ENCODE assay signal across 9 mouse cellular contexts in the genomic region with DNA sequence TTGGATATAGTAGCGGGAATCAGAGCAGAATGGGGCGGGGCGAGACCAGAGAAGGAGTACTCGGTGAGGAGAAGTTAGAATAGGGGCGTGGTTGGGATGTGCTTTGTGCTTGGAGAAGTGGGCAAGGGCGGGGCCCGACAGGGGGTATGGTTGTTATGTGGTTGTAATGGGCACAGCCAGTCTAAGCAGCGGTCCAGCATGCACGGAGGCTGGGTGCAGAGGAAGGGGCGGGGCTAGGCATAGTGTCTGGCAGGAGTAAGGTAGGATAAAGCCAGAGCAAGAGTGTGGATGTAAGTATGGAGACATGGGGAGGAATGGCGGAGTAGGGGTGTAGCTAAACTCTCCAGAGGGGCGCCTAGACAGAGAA. TPM values are rescaled to one million over a fixed set of nuclear protein-coding genes. Genes with fewer than 3 reads are reported as not detected.
DNase-seq lines count a peak whose midpoint lies in the region; ATAC-seq and TF ChIP-seq lines count a peak whose summit lies in the region.
"Had no signal": no experiment of that assay in that cellular context is flagged by ENCODE, and none has a peak within 500 bp of the region (broad histone marks: within the 10 kb centered on the region; RNA-seq: fewer than 3 reads in every experiment).

No protein-coding gene starts in this region.

- peak overlapping the region; percentile 92 for H3K4me2 ChIP-seq in limb, embryonic 13.5 days (replicated peaks)
- peak overlapping the region; percentile 96 for H3K4me2 ChIP-seq in stomach, embryonic 15.5 days

- H3K27me3 ChIP-seq in cerebellum, adult 2 months (ENCODE audit: control insufficient read depth, insufficient read depth, low read length): no peaks in the 10 kb centered on the region
- H3K27me3 ChIP-seq in spleen, adult 2 months (ENCODE audit: control insufficient read depth, insufficient read depth, low read length): peaks cover 4% of the 10 kb centered on the region; the same call in 1 of the 2 replicates
- H3K27me3 ChIP-seq in limb, embryonic 13.5 days: peaks cover 31% of the 10 kb centered on the region
- 0 out of 2 replicates have a peak, but pooled peaks cover 7% of the 10 kb centered on the region for H3K27me3 ChIP-seq in stomach, embryonic 15.5 days (replicated peaks)

- no peak overlapping the region for H3K27ac ChIP-seq in cerebellum, adult 2 months (ENCODE audit: insufficient read depth, low read length)
- no peak overlapping the region for H3K27ac ChIP-seq in spleen, adult 2 months (ENCODE audit: insufficient read depth, low read length)
- no peak overlapping the region for H3K27ac ChIP-seq in limb, embryonic 13.5 days
- H3K27ac ChIP-seq in stomach, embryonic 15.5 days: no peak overlapping the region

- 9% methylated on average over 12 of the region's 12 CpGs for WGBS in cerebellum, adult 2 months
- 5% methylated on average over 12 of the region's 12 CpGs for WGBS in spleen, adult 2 months
- WGBS in limb, embryonic 13.5 days: under 1% methylated on average over 12 of the region's 12 CpGs
- 3% methylated on average over 12 of the region's 12 CpGs for WGBS in stomach, embryonic 15.5 days

- H3K9ac ChIP-seq in limb, embryonic 13.5 days: no peak overlapping the region
- H3K9ac ChIP-seq in stomach, embryonic 15.5 days: no peak overlapping the region

- no peaks in the 10 kb centered on the region for H3K9me3 ChIP-seq in limb, embryonic 13.5 days
- H3K9me3 ChIP-seq in stomach, embryonic 15.5 days: no peaks in the 10 kb centered on the region

- peak overlapping the region; percentile 59 for H3K4me3 ChIP-seq in cerebellum, adult 2 months (replicated peaks; ENCODE audit: insufficient read depth, low read depth, low read length)
- peak overlapping the region; percentile 46; the same call in 1 of the 2 replicates for H3K4me3 ChIP-seq in spleen, adult 2 months (ENCODE audit: extremely low read depth, insufficient read depth, insufficient read length)
- peak overlapping the region; percentile 52 for H3K4me3 ChIP-seq in limb, embryonic 13.5 days
- H3K4me3 ChIP-seq in stomach, embryonic 15.5 days (replicated peaks): peak overlapping the region; percentile 45

- peaks cover 13% of the 10 kb centered on the region for H3K4me1 ChIP-seq in cerebellum, adult 2 months (ENCODE audit: control insufficient read depth, insufficient read depth, low read length)
- H3K4me1 ChIP-seq in spleen, adult 2 months (ENCODE audit: control insufficient read depth, insufficient read depth, insufficient read length): peaks cover 9% of the 10 kb centered on the region; the same call in 1 of the 2 replicates
- H3K4me1 ChIP-seq in limb, embryonic 13.5 days: peaks cover 11% of the 10 kb centered on the region
- H3K4me1 ChIP-seq in stomach, embryonic 15.5 days: peaks cover 13% of the 10 kb centered on the region; the same call in 1 of the 2 replicates

- ATAC-seq in limb, embryonic 13.5 days (ENCODE audit: low FRiP score, low read depth): peak; percentile 74
- ATAC-seq in stomach, embryonic 15.5 days (ENCODE audit: insufficient read depth, low FRiP score, low read depth): no peak

- no peaks in the 10 kb centered on the region for H3K36me3 ChIP-seq in spleen, adult 2 months (ENCODE audit: control insufficient read depth, insufficient read depth, low read length)
- H3K36me3 ChIP-seq in limb, embryonic 13.5 days: no peaks in the 10 kb centered on the region
- no peaks in the 10 kb centered on the region for H3K36me3 ChIP-seq in stomach, embryonic 15.5 days

- no peak for TF ChIP-seq POLR2A in cerebellum, adult 2 months (IDR thresholded peaks at IDR 0.05; ENCODE audit: borderline replicate concordance, insufficient read depth, low read length)
- TF ChIP-seq POLR2A in spleen, adult 2 months (IDR thresholded peaks at IDR 0.05; ENCODE audit: low read depth, low read length): no peak

- no peak for DNase-seq in cerebellum, adult 2 months
- no peak for DNase-seq in cerebellum, postnatal 25 days
- no peak for DNase-seq in spleen, adult 2 months (ENCODE audit: low read depth in 1 of 2, low spot score in 2 of 2)
- DNase-seq in spleen, postnatal 36 days (ENCODE audit: low spot score in 2 of 2): no peak
- DNase-seq in T-cell, adult 2 months (ENCODE audit: low spot score): no peak
- no peak for DNase-seq in ovary, postnatal 10 days (ENCODE audit: low spot score)

- TF ChIP-seq CTCF in cerebellum, adult 2 months (IDR thresholded peaks at IDR 0.05; ENCODE audit: borderline replicate concordance, insufficient read depth, low read depth, low read length): no peak
- no peak for TF ChIP-seq CTCF in spleen, adult 2 months (IDR thresholded peaks at IDR 0.05; ENCODE audit: extremely low read depth, insufficient read depth, insufficient read length, insufficient replicate concordance)

RNA-seq across cellular contexts. Expression of a gene that starts 28.8 kb away (rescaled TPM):
- polyA plus RNA-seq in cerebellum, adult 2 months (2012; rRNA removed): 123 and 131 TPM in 2 replicates
- 0.05 and 0.06 TPM in 2 replicates for polyA plus RNA-seq in spleen, adult 2 months (2012; rRNA removed)
- 0.19 and 0.38 TPM in 2 replicates for polyA plus RNA-seq in limb, embryonic 13.5 days (2015; fragmentation: Nextera tagmentation; extraction: Ambion mirVana)
- 2.9 and 4.2 TPM in 2 replicates for polyA plus RNA-seq in stomach, embryonic 15.5 days (2015; fragmentation: Nextera tagmentation; extraction: Ambion mirVana)
- polyA plus RNA-seq: liver, adult 2 months had no signal

RNA-seq across cellular contexts. Expression of a gene that starts 52.2 kb away (rescaled TPM):
- 42.9 and 49.2 TPM in 2 replicates for polyA plus RNA-seq in cerebellum, adult 2 months (2012; rRNA removed)
- polyA plus RNA-seq in spleen, adult 2 months (2012; rRNA removed): 34.0 and 70.5 TPM in 2 replicates
- polyA plus RNA-seq in limb, embryonic 13.5 days (2015; fragmentation: Nextera tagmentation; extraction: Ambion mirVana): 134 and 150 TPM in 2 replicates
- 291 and 451 TPM in 2 replicates for polyA plus RNA-seq in stomach, embryonic 15.5 days (2015; fragmentation: Nextera tagmentation; extraction: Ambion mirVana)

RNA-seq across cellular contexts. Expression of a gene that starts 57.2 kb away (rescaled TPM):
- polyA plus RNA-seq in cerebellum, adult 2 months (2012; rRNA removed): 676 and 703 TPM in 2 replicates
- 200 and 320 TPM in 2 replicates for polyA plus RNA-seq in spleen, adult 2 months (2012; rRNA removed)
- polyA plus RNA-seq in limb, embryonic 13.5 days (2015; fragmentation: Nextera tagmentation; extraction: Ambion mirVana): 449 and 457 TPM in 2 replicates
- 496 and 553 TPM in 2 replicates for polyA plus RNA-seq in stomach, embryonic 15.5 days (2015; fragmentation: Nextera tagmentation; extraction: Ambion mirVana)

RNA-seq across cellular contexts. Expression of a gene that starts 57.3 kb away (rescaled TPM):
- 0.26 and 0.62 TPM in 2 replicates for polyA plus RNA-seq in cerebellum, adult 2 months (2012; rRNA removed)
- polyA plus RNA-seq in spleen, adult 2 months (2012; rRNA removed): not detected in 2 replicates
- 0.37 TPM in 1 of 2 replicates, not detected in the other for polyA plus RNA-seq in limb, embryonic 13.5 days (2015; fragmentation: Nextera tagmentation; extraction: Ambion mirVana)
- polyA plus RNA-seq in stomach, embryonic 15.5 days (2015; fragmentation: Nextera tagmentation; extraction: Ambion mirVana): 0.30 and 0.36 TPM in 2 replicates

Comparison
In these comparisons a context has a peak if more than half of its experiments do, and no peak if none do; other contexts are left out.
1. RNA of a gene that starts 28.8 kb away (polyA plus RNA-seq): 123 to 131 TPM in cerebellum, adult 2 months; 2.9 to 4.2 TPM in stomach, embryonic 15.5 days, 0.19 to 0.38 TPM in limb, embryonic 13.5 days and 0.05 to 0.06 TPM in spleen, adult 2 months; every median in the first group is over 10 times any median in the second.
2. Peak in every context shown above with its lines, with median percentiles within 50 percentile points of each other: H3K4me3 ChIP-seq.